Mouse (Mus musculus) CD8-positive naive resting alpha-beta T cell, adult 2 months (primary cell): ENCODE measurements around the gene Sema7a.

Experiments
- DNase-seq, 2 experiments: peaks; one replicate each; pipeline ENCODE4 v3.0.0; 2022; ENCODE audit warnings: low read depth in 2 of 2, low spot score in 2 of 2

Gene Sema7a

GRCm38 (mm10) chr9:57939431-57940348 lies at the start of gene Sema7a:
Gene Sema7a (plus strand): TSS chr9:57940112.
- peak; percentile 28 to 53 for DNase-seq

- no peak for DNase-seq
Measured at GRCm38 (mm10) chr9:57900478-57900877, 39.4 kb upstream of the Sema7a start.

GRCm38 (mm10) chr9:57901197-57901596 lies 38.7 kb upstream of the Sema7a start:
- DNase-seq: no peak

GRCm38 (mm10) chr9:57901601-57902000 lies 38.3 kb upstream of the Sema7a start:
- DNase-seq: no peak

- DNase-seq: no peak
Measured at GRCm38 (mm10) chr9:57902132-57902531, 37.8 kb upstream of the Sema7a start.

- DNase-seq: no peak
Measured at GRCm38 (mm10) chr9:57903589-57904249, 36.2 kb upstream of the Sema7a start.

- no peak for DNase-seq
Measured at GRCm38 (mm10) chr9:57904250-57904644, 35.7 kb upstream of the Sema7a start.

- DNase-seq: no peak
Measured at GRCm38 (mm10) chr9:57907206-57907605, 32.7 kb upstream of the Sema7a start.

- DNase-seq: peak; percentile 83 to 87
Measured at GRCm38 (mm10) chr9:57910254-57911160, 29.4 kb upstream of the Sema7a start, which contains the start of gene Ubl7. Gene Ubl7 (plus strand): TSS chr9:57910979.

- no peak for DNase-seq
Measured at GRCm38 (mm10) chr9:57912571-57912970, 27.3 kb upstream of the Sema7a start.

- DNase-seq: no peak
Measured at GRCm38 (mm10) chr9:57921491-57922060, 18.3 kb upstream of the Sema7a start.

GRCm38 (mm10) chr9:57922381-57922780 lies 17.5 kb upstream of the Sema7a start:
- DNase-seq: no peak

GRCm38 (mm10) chr9:57923046-57923445 lies 16.9 kb upstream of the Sema7a start:
- no peak for DNase-seq

- no peak for DNase-seq
Measured at GRCm38 (mm10) chr9:57931166-57931767, 8.6 kb upstream of the Sema7a start.

- no peak for DNase-seq
Measured at GRCm38 (mm10) chr9:57932253-57932652, 7.7 kb upstream of the Sema7a start.

GRCm38 (mm10) chr9:57932831-57933602 lies 6.9 kb upstream of the Sema7a start:
- no peak for DNase-seq

GRCm38 (mm10) chr9:57935683-57936437 lies 4.1 kb upstream of the Sema7a start:
- DNase-seq: peak; percentile 72 to 84

- no peak for DNase-seq
Measured at GRCm38 (mm10) chr9:57937171-57937570, 2.7 kb upstream of the Sema7a start.

GRCm38 (mm10) chr9:57937651-57938050 lies 2.3 kb upstream of the Sema7a start:
- DNase-seq: no peak
